In genomic region chr15:81808799-81809198, GRCm38 (mm10) we compare ENCODE assay signal across 22 mouse cellular contexts. TPM values are rescaled to one million over a fixed set of nuclear protein-coding genes. Genes with fewer than 3 reads are reported as not detected.
DNase-seq lines count a peak whose midpoint lies in the region; ATAC-seq and TF ChIP-seq lines count a peak whose summit lies in the region.
"Had no signal": no experiment of that assay in that cellular context is flagged by ENCODE, and none has a peak within 500 bp of the region (broad histone marks: within the 10 kb centered on the region; RNA-seq: fewer than 3 reads in every experiment).

No protein-coding gene starts in this region.

- 0 out of 2 replicates have a peak, but pooled peaks have one; percentile 6 for TF ChIP-seq POLR2A in heart, adult 2 months (IDR thresholded peaks at IDR 0.05; ENCODE audit: insufficient read depth, low read depth, low read length)

- DNase-seq in heart, adult 2 months = no peak
- no peak for DNase-seq in heart, postnatal 14 days
- no peak for DNase-seq in layer of hippocampus, adult 2 months (ENCODE audit: low spot score in 2 of 2)
- DNase-seq in layer of hippocampus, adult 18-20 months (ENCODE audit: low spot score in 2 of 2) = no peak
- DNase-seq in embryonic facial prominence, embryonic 14.5 days (ENCODE audit: low spot score) = no peak
- DNase-seq in midbrain, postnatal 0 days (ENCODE audit: low spot score) = no peak
- DNase-seq in layer of hippocampus, adult 8-10 months (ENCODE audit: low spot score in 2 of 2) = no peak
- DNase-seq: adrenal gland, adult 2 months; cerebellum, adult 11 months; cerebellum, postnatal 36 days; embryo, embryonic 11 days; layer of hippocampus, postnatal 36 days; lung, embryonic 14.5 days; right cerebral cortex, postnatal 14 days; thymus, postnatal 25 days had no signal

- TF ChIP-seq CTCF in heart, adult 2 months (IDR thresholded peaks at IDR 0.05) = no peak
- no peak for TF ChIP-seq CTCF in layer of hippocampus, adult 2 months (conservative IDR thresholded peaks at IDR 0.05)
- TF ChIP-seq CTCF in midbrain, postnatal 0 days (IDR thresholded peaks at IDR 0.05) = no peak

- peak overlapping the region; percentile 98 for H3K27ac ChIP-seq in heart, adult 2 months
- H3K27ac ChIP-seq in layer of hippocampus, adult 2 months = peak overlapping the region; percentile 97
- peak overlapping the region; percentile 95; the same call in 1 of the 2 replicates for H3K27ac ChIP-seq in embryonic facial prominence, embryonic 13.5 days
- peak overlapping the region; percentile 96; the same call in 1 of the 2 replicates for H3K27ac ChIP-seq in embryonic facial prominence, embryonic 14.5 days (replicated peaks; ENCODE audit: low read depth, low read length)
- H3K27ac ChIP-seq in midbrain, postnatal 0 days (ENCODE audit: low read depth, low read length) = no peak overlapping the region
- H3K27ac ChIP-seq: forebrain, embryonic 12.5 days; midbrain, embryonic 10.5 days had no signal

- peaks cover 29% of the 10 kb centered on the region for H3K36me3 ChIP-seq in heart, adult 2 months (ENCODE audit: control insufficient read depth, insufficient read depth, low read length)
- H3K36me3 ChIP-seq in embryonic facial prominence, embryonic 13.5 days = no peaks in the 10 kb centered on the region
- H3K36me3 ChIP-seq in embryonic facial prominence, embryonic 14.5 days (ENCODE audit: control insufficient read depth, insufficient read depth, low read length) = no peaks in the 10 kb centered on the region
- no peaks in the 10 kb centered on the region for H3K36me3 ChIP-seq in midbrain, postnatal 0 days (ENCODE audit: insufficient read depth, low read length)
- H3K36me3 ChIP-seq: forebrain, embryonic 12.5 days; heart, embryonic 13.5 days; intestine, embryonic 15.5 days; midbrain, embryonic 10.5 days had no signal

- H3K4me2 ChIP-seq in embryonic facial prominence, embryonic 13.5 days = no peak overlapping the region
- H3K4me2 ChIP-seq in embryonic facial prominence, embryonic 14.5 days (ENCODE audit: low read depth, low read length) = no peak overlapping the region
- H3K4me2 ChIP-seq in midbrain, postnatal 0 days (ENCODE audit: low read depth, low read length, poor library complexity, severe bottlenecking) = no peak overlapping the region

- intact Hi-C loops in heart, adult 2 months (cut with DNase I) = no loop called here
- intact Hi-C loops in heart, postnatal 14 days (cut with DNase I) = no loop called here

- TF ChIP-seq EP300 in heart, adult 2 months (IDR thresholded peaks at IDR 0.05; ENCODE audit: insufficient read depth, low read depth, low read length) = no peak

- WGBS in heart, adult 2 months = 70% methylated on average over 2 of the region's 2 CpGs
- WGBS in embryonic facial prominence, embryonic 13.5 days = 50% methylated on average over 2 of the region's 2 CpGs
- WGBS in embryonic facial prominence, embryonic 14.5 days = 53% methylated on average over 2 of the region's 2 CpGs
- 72% methylated on average over 2 of the region's 2 CpGs for WGBS in midbrain, postnatal 0 days

- no peaks in the 10 kb centered on the region for H3K27me3 ChIP-seq in heart, adult 2 months (ENCODE audit: control insufficient read depth, insufficient read depth, low read length)
- no peaks in the 10 kb centered on the region for H3K27me3 ChIP-seq in embryonic facial prominence, embryonic 13.5 days
- H3K27me3 ChIP-seq in embryonic facial prominence, embryonic 14.5 days (replicated peaks; ENCODE audit: control insufficient read depth, insufficient read depth, low read length) = no peaks in the 10 kb centered on the region
- H3K27me3 ChIP-seq in midbrain, postnatal 0 days (ENCODE audit: insufficient read depth, low read length) = no peaks in the 10 kb centered on the region
- H3K27me3 ChIP-seq: forebrain, embryonic 12.5 days; heart, embryonic 13.5 days; intestine, embryonic 15.5 days had no signal

- H3K9ac ChIP-seq in heart, adult 2 months (ENCODE audit: low read depth, low read length) = no peak overlapping the region
- peak overlapping the region; percentile 21; the same call in 1 of the 2 replicates for H3K9ac ChIP-seq in embryonic facial prominence, embryonic 13.5 days
- no peak overlapping the region for H3K9ac ChIP-seq in embryonic facial prominence, embryonic 14.5 days (ENCODE audit: low read depth, low read length)
- H3K9ac ChIP-seq in midbrain, postnatal 0 days (replicated peaks; ENCODE audit: low read length, poor library complexity, severe bottlenecking) = no peak overlapping the region
- H3K9ac ChIP-seq: intestine, embryonic 15.5 days; lung, embryonic 14.5 days had no signal

- ATAC-seq in embryonic facial prominence, embryonic 13.5 days (ENCODE audit: insufficient number of reproducible peaks, insufficient read depth, low FRiP score, low TSS enrichment, low read depth) = no peak
- ATAC-seq in embryonic facial prominence, embryonic 14.5 days (ENCODE audit: low read depth) = no peak
- no peak for ATAC-seq in midbrain, postnatal 0 days (ENCODE audit: low FRiP score)
- ATAC-seq: hindbrain, embryonic 16.5 days; intestine, embryonic 15.5 days; midbrain, embryonic 16.5 days had no signal

- H3K4me3 ChIP-seq in heart, adult 2 months = no peak overlapping the region
- H3K4me3 ChIP-seq in layer of hippocampus, adult 2 months = no peak overlapping the region
- H3K4me3 ChIP-seq in embryonic facial prominence, embryonic 13.5 days = no peak overlapping the region
- no peak overlapping the region for H3K4me3 ChIP-seq in embryonic facial prominence, embryonic 14.5 days (ENCODE audit: low read depth, low read length)
- H3K4me3 ChIP-seq in midbrain, postnatal 0 days (ENCODE audit: low read depth, low read length) = no peak overlapping the region
- H3K4me3 ChIP-seq: forebrain, embryonic 12.5 days; heart, embryonic 13.5 days; intestine, embryonic 15.5 days; midbrain, embryonic 10.5 days had no signal

- H3K9me3 ChIP-seq in embryonic facial prominence, embryonic 13.5 days = no peaks in the 10 kb centered on the region
- H3K9me3 ChIP-seq in embryonic facial prominence, embryonic 14.5 days (ENCODE audit: control insufficient read depth, low read length) = no peaks in the 10 kb centered on the region
- no peaks in the 10 kb centered on the region for H3K9me3 ChIP-seq in midbrain, postnatal 0 days (ENCODE audit: low read length)
- H3K9me3 ChIP-seq: forebrain, embryonic 12.5 days; heart, embryonic 13.5 days; intestine, embryonic 15.5 days; midbrain, embryonic 10.5 days had no signal

- H3K4me1 ChIP-seq in heart, adult 2 months (ENCODE audit: control insufficient read depth, insufficient read depth, low read length) = peaks cover 32% of the 10 kb centered on the region
- peaks cover 69% of the 10 kb centered on the region for H3K4me1 ChIP-seq in embryonic facial prominence, embryonic 13.5 days
- peaks cover 57% of the 10 kb centered on the region for H3K4me1 ChIP-seq in embryonic facial prominence, embryonic 14.5 days (ENCODE audit: control insufficient read depth, insufficient read depth, low read length)
- peaks cover 7% of the 10 kb centered on the region for H3K4me1 ChIP-seq in midbrain, postnatal 0 days (ENCODE audit: insufficient read depth, low read length)

- H3K79me2 ChIP-seq in heart, adult 2 months (replicated peaks; ENCODE audit: control insufficient read depth, insufficient read depth, low read length) = 0 out of 2 replicates have a peak, but pooled peaks cover 5% of the 10 kb centered on the region

RNA-seq across cellular contexts. Expression of gene Tef, which starts 6.6 kb away (rescaled TPM):
- total RNA-seq in heart, adult 2 months (2021) = 100 to 1,000 TPM in 1 of 2 experiments, 10 to 100 TPM in 1; 46.7 to 127 TPM
- polyA plus RNA-seq in heart, adult 2 months (2012; rRNA removed) = 76.7 and 100 TPM in 2 replicates
- 10 to 100 TPM; 69.3 to 93.0 TPM for total RNA-seq in heart, postnatal 14 days (2021)
- total RNA-seq in layer of hippocampus, adult 2 months (2021) = 100 to 1,000 TPM; 273 to 304 TPM
- total RNA-seq in layer of hippocampus, adult 18-20 months (2021) = 100 to 1,000 TPM; 293 to 297 TPM
- polyA plus RNA-seq in embryonic facial prominence, embryonic 13.5 days (2015; fragmentation: Nextera tagmentation; extraction: Ambion mirVana) = 29.4 and 30.3 TPM in 2 replicates
- polyA plus RNA-seq in embryonic facial prominence, embryonic 14.5 days (2014; fragmentation: Nextera tagmentation; extraction: Ambion mirVana) = 25.5 and 29.3 TPM in 2 replicates
- 60.1 and 60.6 TPM in 2 replicates for total RNA-seq in midbrain, postnatal 0 days (2014; rRNA removed)
- polyA plus RNA-seq in midbrain, postnatal 0 days (2015; fragmentation: Nextera tagmentation; extraction: Ambion mirVana) = 23.6 and 25.4 TPM in 2 replicates
- total RNA-seq in layer of hippocampus, adult 8-10 months (2022) = 100 to 1,000 TPM; 227 to 350 (median 284) TPM

RNA-seq across cellular contexts. Expression of gene Tob2, which starts 49.8 kb away (rescaled TPM):
- total RNA-seq in heart, adult 2 months (2021) = 100 to 1,000 TPM; 101 to 114 TPM
- 39.4 and 49.7 TPM in 2 replicates for polyA plus RNA-seq in heart, adult 2 months (2012; rRNA removed)
- 100 to 1,000 TPM; 119 to 131 TPM for total RNA-seq in heart, postnatal 14 days (2021)
- total RNA-seq in layer of hippocampus, adult 2 months (2021) = 10 to 100 TPM; 28.6 to 38.4 TPM
- 10 to 100 TPM; 33.8 to 45.2 TPM for total RNA-seq in layer of hippocampus, adult 18-20 months (2021)
- polyA plus RNA-seq in embryonic facial prominence, embryonic 13.5 days (2015; fragmentation: Nextera tagmentation; extraction: Ambion mirVana) = 25.6 and 26.7 TPM in 2 replicates
- polyA plus RNA-seq in embryonic facial prominence, embryonic 14.5 days (2014; fragmentation: Nextera tagmentation; extraction: Ambion mirVana) = 23.0 and 26.8 TPM in 2 replicates
- total RNA-seq in midbrain, postnatal 0 days (2014; rRNA removed) = 10.9 and 15.4 TPM in 2 replicates
- polyA plus RNA-seq in midbrain, postnatal 0 days (2015; fragmentation: Nextera tagmentation; extraction: Ambion mirVana) = 12.2 and 14.2 TPM in 2 replicates
- 10 to 100 TPM; 24.8 to 39.6 (median 30.6) TPM for total RNA-seq in layer of hippocampus, adult 8-10 months (2022)
